Mouse (Mus musculus) small intestine, adult 2 months (tissue): ENCODE results near the gene Ptprn2.

Source experiments
- CTCF ChIP-seq: fragments of 200-500 bp; IDR thresholded peaks from 2 replicates; pipeline ENCODE4 v1.5.1; 2012; ENCODE audit warnings: low read depth, mild to moderate bottlenecking, control low read depth, inconsistent platforms, low read length, moderate library complexity, mixed read lengths; ENCODE audit not compliant: insufficient replicate concordance, insufficient read length; ENCODE audit errors: extremely low read depth
- POLR2A ChIP-seq: fragments of 200-500 bp; IDR thresholded peaks from 2 replicates; pipeline ENCODE4 v1.6.1; 2012; ENCODE audit warnings: low read depth, mild to moderate bottlenecking, control low read depth, inconsistent platforms, low read length, moderate library complexity

DNA sequence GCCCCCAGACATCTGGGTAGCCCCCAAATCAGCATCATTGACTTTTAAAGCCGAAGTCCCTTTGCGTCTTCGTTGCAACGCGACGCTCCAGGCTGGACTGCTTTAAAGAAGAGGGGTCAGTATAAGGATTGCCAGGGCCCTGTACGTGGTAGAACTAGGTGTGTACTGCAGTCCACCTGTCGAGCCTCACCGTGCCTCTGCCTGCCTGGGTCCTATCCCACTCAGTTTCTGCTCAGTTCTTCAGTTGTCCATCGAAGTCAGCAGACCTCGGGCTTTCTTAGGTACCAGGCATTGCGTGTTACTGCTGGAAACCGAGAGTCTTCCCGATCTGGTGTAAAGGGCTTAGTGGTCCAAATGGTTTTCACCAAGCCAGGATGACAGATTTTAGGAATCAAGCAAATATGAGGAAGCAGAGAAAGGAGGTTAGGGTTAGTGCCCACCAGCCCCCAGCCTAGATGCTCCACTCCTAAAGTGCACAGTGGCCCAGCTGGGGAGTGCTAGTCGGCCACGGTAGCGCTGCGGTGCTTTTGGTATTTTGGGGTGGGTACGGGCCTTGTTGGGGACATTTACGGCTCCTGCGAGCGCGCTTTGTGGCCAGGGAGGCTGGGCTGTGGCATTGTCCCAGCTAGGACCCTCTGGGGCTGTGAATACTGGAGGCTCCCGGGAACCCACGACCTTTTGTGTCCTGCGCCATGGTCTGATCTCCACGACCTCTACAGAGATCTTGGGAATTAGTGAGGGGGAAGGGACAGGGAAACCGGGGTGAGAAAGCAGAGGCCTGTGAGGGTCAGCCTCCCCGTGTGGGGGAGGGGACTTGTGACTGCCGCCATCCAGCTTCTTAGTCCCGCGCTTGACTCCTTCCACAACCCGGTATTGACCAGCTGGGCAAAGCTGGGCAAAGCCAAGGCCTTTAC is 670.0 kb downstream of the Ptprn2 start:
- TF ChIP-seq CTCF = no peak
- TF ChIP-seq POLR2A = no peak
